Mouse (Mus musculus): ENCODE results near the gene Cox11.

Cox11 gene

DNA sequence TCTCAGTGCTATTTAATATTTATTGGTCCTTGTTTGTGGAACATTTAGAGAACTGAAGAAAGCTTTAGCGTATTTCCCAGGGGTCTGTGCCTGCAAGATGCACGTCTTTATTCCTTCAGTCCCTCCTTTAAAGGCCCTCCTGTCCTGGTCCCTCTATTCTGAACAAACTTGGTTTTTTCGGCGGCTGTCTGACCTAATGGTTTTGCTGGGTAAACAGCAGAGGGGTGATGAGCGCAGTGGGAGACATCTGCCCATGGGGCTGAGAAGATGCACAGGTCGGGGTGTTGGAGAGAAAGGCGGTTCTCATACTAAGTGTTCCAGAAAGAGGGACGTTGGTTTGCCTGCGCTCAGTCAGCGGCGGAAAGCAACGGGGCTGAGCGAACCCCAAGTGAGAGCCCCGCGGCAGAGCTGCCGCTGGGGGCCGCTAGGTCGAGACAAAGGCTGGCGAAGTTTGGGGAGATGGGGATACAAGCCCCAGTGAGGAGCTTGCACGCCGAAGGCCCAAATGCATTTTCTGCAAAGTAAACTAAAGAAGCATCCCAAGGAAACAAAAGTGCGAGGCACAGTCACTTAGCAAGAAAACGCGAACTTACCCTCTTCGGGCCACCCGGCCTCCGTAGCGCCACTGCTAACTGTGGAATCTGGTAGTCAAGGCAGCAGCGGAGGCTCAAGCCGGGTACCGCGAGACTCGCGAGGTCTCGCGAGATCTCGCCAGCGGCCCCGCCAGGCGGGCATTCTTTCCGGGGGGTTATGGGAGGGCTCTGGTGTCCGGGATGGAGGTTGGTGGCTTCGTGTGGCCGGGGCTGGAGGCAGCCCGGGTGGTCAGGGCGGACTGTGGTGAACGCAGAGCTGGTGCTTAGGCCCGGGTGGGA, at the start of gene Cox11, which contains the start of gene Stxbp4:
TSS of gene Cox11 (plus strand) at position 734 of the 872 bp plus-strand sequence.
TSS of gene Stxbp4 (minus strand) at position 645 of the 872 bp plus-strand sequence.
- DNase-seq (ENCODE audit: low spot score) = peak; percentile 97

GRCm38 (mm10) chr11:90590996-90591395, 47.0 kb upstream of the Cox11 start:
- no peak for DNase-seq (ENCODE audit: low spot score)

DNA sequence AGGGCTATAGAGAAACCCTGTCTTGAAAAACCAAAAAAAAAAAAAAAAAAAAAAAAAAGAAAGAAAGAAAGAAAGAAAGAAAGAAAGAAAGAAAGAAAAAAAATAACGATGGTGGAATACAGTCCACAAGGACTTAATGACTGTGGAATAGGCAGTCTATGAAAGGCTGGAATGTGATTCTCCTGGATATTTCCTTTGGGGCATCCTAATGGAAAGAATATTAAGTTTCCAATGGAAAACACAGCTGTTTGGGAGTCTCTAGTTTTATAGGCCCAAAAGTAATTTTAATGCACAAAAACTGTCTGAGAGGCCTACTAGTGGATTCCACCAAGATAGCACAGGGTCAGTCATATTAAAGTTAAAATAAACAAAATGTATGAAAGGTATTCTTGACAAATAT, 42.1 kb upstream of the Cox11 start:
- no peak for DNase-seq (ENCODE audit: low spot score)

DNA sequence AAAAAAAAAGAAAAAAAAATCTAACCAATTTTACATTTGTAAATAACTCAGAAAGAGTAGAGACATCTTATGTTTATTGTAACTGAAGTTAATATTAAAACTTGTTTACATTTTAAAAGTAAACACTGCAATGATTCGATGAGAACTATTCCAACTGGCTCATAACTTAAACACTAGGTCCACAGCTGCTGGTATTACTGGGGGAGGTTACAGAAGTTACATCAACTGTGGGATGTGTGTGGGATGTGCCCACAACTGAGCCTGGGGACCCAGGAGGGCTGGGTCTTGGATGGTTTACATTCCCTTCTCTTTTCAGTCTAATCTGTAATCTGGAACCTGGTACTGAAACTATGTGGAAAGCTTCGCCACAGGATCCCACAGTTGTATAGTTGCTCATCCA, 34.9 kb upstream of the Cox11 start:
- no peak for DNase-seq (ENCODE audit: low spot score)

GRCm38 (mm10) chr11:90612118-90612517, 25.9 kb upstream of the Cox11 start:
- no peak for DNase-seq (ENCODE audit: low spot score)

GRCm38 (mm10) chr11:90614743-90615142, 23.2 kb upstream of the Cox11 start:
- DNase-seq (ENCODE audit: low spot score) = no peak

DNA sequence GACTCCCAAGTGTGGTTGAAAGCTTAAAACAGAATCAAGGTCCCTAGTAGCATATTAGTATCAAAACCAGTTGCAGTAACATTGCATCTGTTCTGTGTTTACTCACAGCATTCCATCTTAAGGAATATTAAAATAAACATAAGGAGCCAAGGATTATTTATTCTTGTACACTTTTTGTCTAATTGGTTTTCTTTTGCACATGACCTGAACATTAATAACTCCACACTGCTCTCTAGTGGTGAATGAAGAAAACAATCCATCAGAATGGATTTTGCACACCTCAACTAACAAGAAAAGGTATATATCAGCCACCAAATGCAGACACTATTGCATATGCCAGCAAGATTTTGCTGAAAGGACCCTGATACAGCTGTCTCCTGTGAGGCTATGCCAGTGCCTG, 21.5 kb upstream of the Cox11 start:
- DNase-seq (ENCODE audit: low spot score) = peak; percentile 59

DNA sequence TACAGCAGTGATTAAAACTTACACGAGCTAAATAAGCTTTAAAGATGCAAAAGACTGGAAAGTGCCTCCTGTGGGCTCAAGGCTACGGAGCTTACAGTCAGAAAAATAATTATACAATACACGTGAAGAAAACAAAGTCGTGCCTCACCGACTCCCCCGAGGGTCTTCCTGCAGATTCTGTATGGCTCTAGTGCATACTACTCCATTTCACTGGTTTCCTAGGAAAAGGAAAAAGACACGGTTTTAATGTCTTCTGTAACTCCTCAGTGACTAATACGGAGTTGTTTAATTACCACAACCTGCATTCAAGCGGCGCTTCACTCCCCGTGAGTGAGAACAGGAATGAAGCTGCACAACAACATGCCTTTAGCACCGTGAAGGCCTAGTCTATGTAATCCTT, 15.9 kb upstream of the Cox11 start:
- no peak for DNase-seq (ENCODE audit: low spot score)

DNA sequence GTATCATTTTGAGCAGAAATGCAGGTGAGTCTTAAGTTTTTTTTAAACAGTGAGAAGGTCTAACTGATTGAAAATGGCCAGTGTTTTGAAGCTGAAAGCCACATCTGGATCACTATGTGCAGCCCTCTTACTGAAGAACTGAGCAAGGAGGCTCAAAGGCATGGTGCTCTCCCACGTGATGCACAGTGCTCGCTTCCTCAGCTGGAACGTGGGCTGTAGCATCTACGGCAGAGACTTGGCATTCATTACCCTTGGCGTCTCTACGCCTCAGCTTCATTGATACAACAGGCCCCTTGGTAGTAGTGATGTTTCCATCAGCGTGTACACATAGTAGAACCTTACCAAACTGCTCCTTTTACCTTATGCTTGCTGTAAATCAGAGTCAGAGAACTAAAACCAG, 15.5 kb upstream of the Cox11 start:
- DNase-seq (ENCODE audit: low spot score) = no peak

GRCm38 (mm10) chr11:90623477-90623876, 14.5 kb upstream of the Cox11 start:
- peak; percentile 64 for DNase-seq (ENCODE audit: low spot score)

GRCm38 (mm10) chr11:90625174-90625573, 12.8 kb upstream of the Cox11 start:
- DNase-seq (ENCODE audit: low spot score) = no peak

GRCm38 (mm10) chr11:90627751-90628150, 10.2 kb upstream of the Cox11 start:
- DNase-seq (ENCODE audit: low spot score) = no peak

GRCm38 (mm10) chr11:90632480-90632879, 5.5 kb upstream of the Cox11 start:
- DNase-seq (ENCODE audit: low spot score) = no peak

GRCm38 (mm10) chr11:90634661-90635060, 3.3 kb upstream of the Cox11 start:
- DNase-seq (ENCODE audit: low spot score) = no peak

GRCm38 (mm10) chr11:90638312-90638830, 398 bp downstream of the Cox11 start:
- peak; percentile 32 for DNase-seq (ENCODE audit: low spot score)

DNA sequence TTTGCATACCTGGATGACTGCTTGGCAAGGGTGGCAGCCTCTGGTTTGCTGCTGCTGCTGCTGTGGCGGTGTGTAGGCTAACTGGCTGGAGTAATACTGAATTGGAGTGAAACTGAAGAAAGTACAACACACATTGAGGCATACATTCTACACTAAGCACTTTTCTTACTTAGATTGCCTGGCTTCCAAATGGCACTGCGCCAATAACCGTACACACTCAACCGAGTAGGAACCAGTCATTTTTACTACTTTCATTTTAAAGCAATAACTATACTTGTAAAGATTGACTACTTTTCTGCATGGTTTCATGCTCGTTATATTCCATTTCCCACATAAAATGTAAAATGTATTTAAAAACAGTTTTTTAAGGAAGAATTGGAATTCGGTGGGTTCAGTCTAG, 11.8 kb downstream of the Cox11 start:
- DNase-seq (ENCODE audit: low spot score) = no peak

DNA sequence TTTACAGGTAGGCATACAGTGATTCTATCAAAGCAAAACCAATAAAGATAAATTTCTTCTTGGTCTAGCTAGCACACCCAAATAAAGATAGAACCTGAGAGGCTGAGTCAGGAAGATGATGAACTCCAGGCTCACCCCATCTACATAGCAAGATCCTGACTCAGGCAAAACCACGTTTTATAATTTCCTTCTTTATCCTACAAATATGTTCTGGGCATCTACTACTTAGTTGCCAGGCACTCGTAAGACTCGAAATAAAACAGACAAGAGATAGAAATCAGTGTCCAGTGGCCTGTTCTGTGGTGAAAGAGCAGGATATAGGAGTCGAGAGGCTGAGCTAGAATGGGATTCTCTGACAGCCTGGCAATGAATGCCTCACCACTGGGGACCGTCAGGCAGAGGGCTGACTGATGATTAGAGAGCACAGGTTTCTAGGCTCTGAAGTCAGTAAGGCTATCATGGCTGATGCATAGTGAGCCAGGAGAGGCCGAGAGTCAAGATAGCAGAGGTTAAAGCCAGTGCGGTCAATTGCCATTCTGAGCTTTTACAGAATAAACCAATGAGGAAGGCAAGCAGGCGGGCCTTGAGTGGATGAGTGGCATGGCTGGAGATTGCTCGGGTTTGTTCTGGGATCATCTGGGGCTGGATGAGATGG, 12.4 kb downstream of the Cox11 start:
- no peak for DNase-seq (ENCODE audit: low spot score)

DNA sequence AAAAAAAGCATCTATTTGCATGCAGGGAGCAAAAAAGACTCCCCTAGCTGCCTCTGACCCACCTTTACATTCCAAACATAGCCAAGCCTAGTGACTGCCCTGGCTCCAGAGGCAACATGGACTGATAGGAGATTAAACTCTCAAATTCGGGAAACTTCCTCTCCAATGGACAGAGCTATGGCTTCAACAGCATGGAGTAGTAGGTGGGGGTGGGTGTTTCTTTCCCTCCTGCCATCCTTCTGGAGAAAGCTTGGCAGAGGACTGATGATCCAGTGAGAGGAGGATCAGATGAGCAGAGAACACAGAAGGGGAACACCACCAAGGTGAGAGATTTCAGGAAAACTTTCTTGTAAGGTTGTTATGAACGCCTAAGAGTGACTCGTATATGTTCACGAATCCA, 14.6 kb downstream of the Cox11 start:
- no peak for DNase-seq (ENCODE audit: low spot score)

DNA sequence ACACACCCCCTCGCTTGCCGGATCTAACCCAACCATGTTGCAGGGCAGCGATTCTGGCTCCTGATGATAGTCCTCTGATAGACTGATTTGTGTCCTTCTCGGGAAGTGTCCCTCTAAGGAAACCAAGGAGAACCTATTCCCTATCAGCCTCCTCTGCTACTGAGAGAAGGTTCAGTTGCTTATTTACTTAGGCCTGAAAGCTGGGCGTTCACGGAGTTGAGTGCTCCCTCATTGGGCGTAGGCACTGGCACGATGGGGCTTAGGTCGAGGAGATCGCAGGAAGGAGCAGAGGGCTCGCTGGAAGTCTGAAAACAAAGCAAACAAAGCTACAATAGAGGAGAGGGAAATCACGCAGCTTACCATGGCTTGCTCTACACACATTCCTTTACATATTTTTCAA, 19.6 kb downstream of the Cox11 start:
- DNase-seq (ENCODE audit: low spot score) = no peak

DNA sequence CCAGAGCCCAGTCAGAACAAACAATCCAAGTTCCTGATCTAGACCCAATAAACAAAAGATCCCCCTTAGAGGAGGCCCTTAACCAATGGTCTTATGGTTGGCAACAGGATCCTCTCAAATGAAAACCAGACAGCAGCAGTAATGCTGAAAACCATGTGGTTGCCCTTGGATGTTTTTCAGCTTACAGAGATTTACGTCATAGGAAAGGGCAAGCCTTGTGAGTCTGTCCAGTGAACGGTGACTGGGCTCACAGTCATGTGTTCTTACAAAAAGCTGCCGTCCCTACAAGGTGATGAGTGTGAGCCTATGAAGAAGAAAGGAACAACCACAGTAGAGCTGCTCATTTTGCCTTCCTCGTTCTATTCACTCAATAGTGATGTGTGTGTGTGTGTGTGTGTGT, 22.7 kb downstream of the Cox11 start:
- no peak for DNase-seq (ENCODE audit: low spot score)

GRCm38 (mm10) chr11:90663052-90663451, 25.1 kb downstream of the Cox11 start:
- no peak for DNase-seq (ENCODE audit: low spot score)

GRCm38 (mm10) chr11:90663618-90664297, 25.8 kb downstream of the Cox11 start:
- no peak for DNase-seq (ENCODE audit: low spot score)

All from MN1 (cell line).